Mouse (Mus musculus) erythroblast, embryonic 14.5 days (primary cell): ENCODE data around the gene BC030870. TPM values are rescaled to one million over a fixed set of nuclear protein-coding genes. Genes with fewer than 3 reads are reported as not detected.

ENCODE experiments used
- H3K27me3 ChIP-seq: 2 replicates; pipeline ENCODE4 v1.6.1; 2012; ENCODE audit warnings: inconsistent platforms; ENCODE audit not compliant: control insufficient read depth
- H3K36me3 ChIP-seq: 2 replicates; pipeline ENCODE4 v1.6.1; 2012; ENCODE audit warnings: mild to moderate bottlenecking, inconsistent platforms; ENCODE audit not compliant: control insufficient read depth
- H3K4me1 ChIP-seq: 2 replicates; pipeline ENCODE4 v1.6.1; 2012; ENCODE audit warnings: inconsistent platforms; ENCODE audit not compliant: control insufficient read depth
- H3K4me3 ChIP-seq: replicated peaks from 2 replicates; pipeline ENCODE3; 2012; ENCODE audit warnings: moderate library complexity, mild to moderate bottlenecking, inconsistent platforms
- H3K9me3 ChIP-seq: 2 replicates; pipeline ENCODE4 v1.6.1; 2012; ENCODE audit warnings: low read length, inconsistent platforms, mixed read lengths; ENCODE audit not compliant: control insufficient read depth
- GATA1 ChIP-seq: IDR thresholded peaks from 2 replicates; pipeline ENCODE4 v1.6.1; 2012; ENCODE audit warnings: low read length, inconsistent platforms, mixed read lengths
- TAL1 ChIP-seq: IDR thresholded peaks from 3 replicates; pipeline ENCODE4 v1.6.1; 2012; ENCODE audit warnings: low read length, inconsistent platforms, mixed read lengths
- polyA plus RNA-seq: library from polyadenylated mRNA; stranded (reverse); fragments of >175 nt; gene quantifications from 2 replicates; pipeline ENCODE4 v1.2.3, GENCODE M21; 2012

The BC030870 gene
- polyA plus RNA-seq, 1 experiment: not detected

DNA sequence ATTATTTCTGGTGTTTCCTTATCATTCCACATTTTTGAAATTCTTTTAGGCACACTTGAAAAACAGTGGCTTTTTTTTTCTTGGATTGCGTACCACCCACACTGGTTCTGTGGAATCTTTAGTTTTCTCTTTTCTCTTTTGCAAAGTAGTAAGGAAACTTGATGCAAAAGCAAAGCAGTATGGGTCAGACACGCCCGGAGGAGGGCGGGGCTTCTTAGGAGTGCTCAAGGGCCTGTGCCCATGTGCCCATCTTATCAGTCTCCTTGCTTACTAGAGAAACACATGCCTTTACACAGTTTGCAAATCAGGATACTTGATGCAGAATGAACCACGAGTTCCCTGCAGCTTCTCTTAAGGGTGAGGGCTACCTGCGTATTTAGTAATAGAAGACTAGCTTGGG lies 17.3 kb downstream of the BC030870 start:
- no peaks in the 10 kb centered on the region for H3K36me3 ChIP-seq
- TF ChIP-seq TAL1: no peak
- TF ChIP-seq GATA1: no peak
- H3K9me3 ChIP-seq: no peaks in the 10 kb centered on the region
- no peaks in the 10 kb centered on the region for H3K4me1 ChIP-seq
- H3K27me3 ChIP-seq: no peaks in the 10 kb centered on the region
- no peak overlapping the region for H3K4me3 ChIP-seq

DNA sequence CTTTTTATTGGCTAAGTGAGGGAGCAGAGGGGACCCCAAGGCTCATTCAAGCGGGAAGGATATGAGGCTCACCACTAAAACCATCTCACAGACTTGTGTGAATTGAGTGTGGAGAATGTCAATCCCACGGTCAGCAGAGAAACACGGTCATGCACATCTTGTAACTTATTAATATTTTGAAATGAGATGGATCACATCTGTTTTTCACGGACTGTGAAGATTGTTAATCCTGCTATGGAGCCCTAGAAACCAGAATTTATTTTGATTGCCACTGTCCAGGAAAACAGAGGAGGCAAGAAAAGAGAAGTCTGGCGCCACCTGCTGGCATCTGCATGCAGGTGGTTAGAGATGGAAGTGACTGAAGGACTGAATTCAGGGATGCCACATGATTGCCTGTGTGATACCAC lies 19.1 kb downstream of the BC030870 start:
- no peaks in the 10 kb centered on the region for H3K9me3 ChIP-seq
- TF ChIP-seq TAL1: no peak
- H3K36me3 ChIP-seq: no peaks in the 10 kb centered on the region
- no peak overlapping the region for H3K4me3 ChIP-seq
- H3K4me1 ChIP-seq: no peaks in the 10 kb centered on the region
- H3K27me3 ChIP-seq: no peaks in the 10 kb centered on the region

- no peaks in the 10 kb centered on the region for H3K9me3 ChIP-seq
- no peaks in the 10 kb centered on the region for H3K4me1 ChIP-seq
- no peaks in the 10 kb centered on the region for H3K36me3 ChIP-seq
- TF ChIP-seq TAL1: no peak
- TF ChIP-seq GATA1: no peak
- H3K27me3 ChIP-seq: no peaks in the 10 kb centered on the region
- no peak overlapping the region for H3K4me3 ChIP-seq
Observed at GRCm38 (mm10) chr8:65108936-65109335, 20.4 kb downstream of the BC030870 start.

DNA sequence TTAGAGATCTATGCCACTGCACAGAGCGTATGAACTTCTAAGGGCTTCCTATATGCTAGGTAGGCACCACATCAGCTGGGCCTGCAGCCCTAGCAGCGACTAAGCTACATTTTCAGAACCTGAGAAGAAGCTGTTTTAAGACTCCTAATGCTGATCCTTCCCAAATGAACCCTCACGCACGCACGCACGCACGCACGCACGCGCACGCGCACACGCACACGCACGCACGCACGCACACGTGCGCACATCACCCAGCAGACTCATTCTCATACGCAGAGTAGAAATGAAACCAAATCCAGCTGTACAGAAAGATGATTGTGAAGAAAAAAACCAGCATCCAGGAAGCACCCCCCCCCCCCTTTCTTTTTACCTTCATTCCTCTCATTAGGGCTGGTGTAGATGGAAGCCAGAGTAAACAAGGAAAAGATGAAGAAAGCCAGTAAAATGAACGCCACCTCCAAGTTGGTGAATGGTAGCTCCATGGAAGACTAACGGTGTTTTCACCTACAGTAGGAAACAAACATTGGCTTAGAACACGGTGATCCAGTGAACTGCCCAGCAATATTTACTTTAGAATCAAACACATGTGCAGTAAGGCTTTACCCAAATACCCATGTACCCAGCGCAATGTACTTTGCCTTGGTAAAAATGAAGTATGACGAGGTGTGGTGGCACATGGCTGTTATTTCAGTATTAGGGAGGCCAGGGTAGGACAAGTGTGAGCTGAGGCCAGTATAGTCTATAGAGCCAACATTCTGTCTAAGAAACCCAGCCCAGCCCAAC lies 21.2 kb downstream of the BC030870 start:
- Histone ChIP-seq H3K4me1 (no peaks in the 10 kb centered on the region), H3K4me3 (no peak overlapping the region), H3K36me3 (no peaks in the 10 kb centered on the region), H3K9me3 (no peaks in the 10 kb centered on the region), H3K27me3 (no peaks in the 10 kb centered on the region)
- TF ChIP-seq GATA1: no peak
- no peak for TF ChIP-seq TAL1

- H3K27me3 ChIP-seq: no peaks in the 10 kb centered on the region
- no peaks in the 10 kb centered on the region for H3K9me3 ChIP-seq
- no peaks in the 10 kb centered on the region for H3K36me3 ChIP-seq
- no peaks in the 10 kb centered on the region for H3K4me1 ChIP-seq
- TF ChIP-seq GATA1: no peak
- no peak for TF ChIP-seq TAL1
- no peak overlapping the region for H3K4me3 ChIP-seq
Observed at GRCm38 (mm10) chr8:65104041-65104440, 25.3 kb downstream of the BC030870 start.

DNA sequence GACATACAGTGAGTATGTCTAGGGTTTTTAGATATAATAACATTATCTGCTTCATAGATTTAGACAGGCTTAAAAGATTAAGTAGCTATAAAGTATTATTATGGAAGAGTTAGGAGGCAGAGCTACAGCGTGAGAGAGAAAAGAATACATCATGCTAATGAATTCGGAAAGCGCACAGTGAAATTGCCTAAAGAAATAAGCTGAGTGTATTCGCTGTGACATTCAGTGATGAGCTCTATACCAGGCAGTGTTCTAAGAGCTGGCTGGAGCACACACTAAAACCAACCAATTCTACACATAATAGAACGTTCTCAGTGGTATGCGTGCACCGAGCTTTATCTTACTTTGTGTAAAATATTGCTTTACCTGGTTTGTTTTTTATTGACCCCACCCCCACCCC lies 25.7 kb downstream of the BC030870 start:
- no peak overlapping the region for H3K4me3 ChIP-seq
- H3K27me3 ChIP-seq: no peaks in the 10 kb centered on the region
- no peak for TF ChIP-seq TAL1
- TF ChIP-seq GATA1: no peak
- H3K36me3 ChIP-seq: no peaks in the 10 kb centered on the region
- no peaks in the 10 kb centered on the region for H3K9me3 ChIP-seq
- no peaks in the 10 kb centered on the region for H3K4me1 ChIP-seq

GRCm38 (mm10) chr8:65099735-65100134 lies 29.6 kb downstream of the BC030870 start:
- no peaks in the 10 kb centered on the region for H3K9me3 ChIP-seq
- no peaks in the 10 kb centered on the region for H3K27me3 ChIP-seq
- H3K4me3 ChIP-seq: no peak overlapping the region
- no peaks in the 10 kb centered on the region for H3K4me1 ChIP-seq
- TF ChIP-seq TAL1 (no peak), GATA1 (no peak)
- H3K36me3 ChIP-seq: no peaks in the 10 kb centered on the region

- Histone ChIP-seq H3K9me3 (peaks cover 4% of the 10 kb centered on the region; the same call in 1 of the 2 replicates), H3K36me3 (no peaks in the 10 kb centered on the region), H3K4me1 (no peaks in the 10 kb centered on the region), H3K27me3 (no peaks in the 10 kb centered on the region), H3K4me3 (no peak overlapping the region)
- TF ChIP-seq GATA1 (no peak), TAL1 (no peak)
Observed at GRCm38 (mm10) chr8:65097760-65098415, 31.5 kb downstream of the BC030870 start.

GRCm38 (mm10) chr8:65089781-65090180 lies 39.6 kb downstream of the BC030870 start:
- Histone ChIP-seq H3K36me3 (no peaks in the 10 kb centered on the region), H3K4me1 (no peaks in the 10 kb centered on the region), H3K9me3 (peaks cover 4% of the 10 kb centered on the region), H3K4me3 (no peak overlapping the region), H3K27me3 (no peaks in the 10 kb centered on the region)
- no peak for TF ChIP-seq GATA1
- no peak for TF ChIP-seq TAL1
